Mouse (Mus musculus) right cerebral cortex, adult 18-20 months (tissue): ENCODE data around the gene Psmb11.
"Not testable (repeated sequence)": the region's sequence is repeated elsewhere in the genome, so short reads cannot be mapped to it uniquely, and the experiment has no call there.

Experiments
- DNase-seq: peaks from one replicate; pipeline ENCODE4 v3.0.0; 2022; ENCODE audit warnings: mixed read lengths

Gene Psmb11

GRCm38 (mm10) chr14:54603686-54604085 lies 17.5 kb upstream of the Psmb11 start:
- no peak for DNase-seq

- peak; percentile 79 for DNase-seq
Measured at GRCm38 (mm10) chr14:54605752-54606321, 15.4 kb upstream of the Psmb11 start, which contains the start of gene 4931414P19Rik. TSS of gene 4931414P19Rik (minus strand) at chr14:54605993.

DNA sequence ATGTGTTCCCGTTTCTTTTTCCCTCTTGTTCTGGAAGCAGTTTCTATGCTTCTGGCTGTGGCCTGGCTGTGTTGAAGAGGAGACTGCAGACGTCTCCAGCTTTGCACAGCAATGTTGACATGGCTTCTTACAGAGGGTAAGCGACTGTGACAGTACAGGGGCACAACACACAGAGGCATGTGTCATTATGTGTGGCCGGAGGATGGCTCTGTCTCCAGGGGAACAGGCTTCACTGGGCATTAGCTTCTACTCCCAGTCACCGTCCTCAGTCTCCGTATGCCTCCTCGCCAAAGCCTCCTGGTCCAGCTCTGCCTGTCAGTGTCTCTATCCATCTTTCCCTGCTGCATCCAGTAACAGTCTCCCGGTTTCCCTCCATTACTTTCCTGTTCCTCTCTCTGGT lies 14.0 kb upstream of the Psmb11 start:
- no peak for DNase-seq

GRCm38 (mm10) chr14:54609245-54609644 lies 12.0 kb upstream of the Psmb11 start:
- no peak for DNase-seq

DNA sequence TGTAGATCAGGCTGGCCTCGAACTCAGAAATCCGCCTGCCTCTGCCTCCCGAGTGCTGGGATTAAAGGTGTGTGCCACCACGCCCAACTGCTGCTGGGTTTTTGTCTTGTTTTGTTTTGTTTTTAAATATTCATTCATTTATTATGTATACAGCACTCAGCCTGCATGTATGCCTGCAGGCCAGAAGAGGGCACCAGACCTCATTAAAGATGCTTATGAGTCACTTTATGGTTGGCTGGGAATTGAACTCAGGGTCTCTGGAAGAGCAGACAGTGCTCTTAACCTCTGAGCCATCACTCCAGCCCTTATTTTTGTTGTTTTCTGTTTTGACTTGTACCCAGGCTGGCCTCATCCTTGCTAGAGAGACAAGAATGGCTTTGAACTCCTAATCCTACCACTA lies 11.3 kb upstream of the Psmb11 start:
- DNase-seq = no peak

DNA sequence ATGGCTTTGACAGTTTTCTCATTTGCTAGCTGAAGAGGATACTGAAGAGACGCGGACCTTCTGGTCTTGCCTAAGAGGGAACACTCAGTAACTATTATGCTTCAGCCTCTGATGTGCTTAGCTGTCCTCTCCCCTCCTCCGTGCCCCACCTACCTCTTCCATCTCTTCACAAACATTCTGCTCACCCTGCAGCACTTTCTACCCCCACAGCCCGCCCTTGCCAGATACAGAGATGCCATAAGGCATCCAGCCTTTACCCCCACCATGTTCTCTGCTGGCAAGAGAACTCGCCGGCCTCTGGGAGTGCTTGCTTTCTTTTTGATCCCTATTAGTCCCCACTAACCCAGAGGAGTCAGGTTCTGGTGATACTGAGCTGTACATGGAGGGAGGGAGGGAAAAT lies 10.6 kb upstream of the Psmb11 start:
- DNase-seq = peak; percentile 83

DNA sequence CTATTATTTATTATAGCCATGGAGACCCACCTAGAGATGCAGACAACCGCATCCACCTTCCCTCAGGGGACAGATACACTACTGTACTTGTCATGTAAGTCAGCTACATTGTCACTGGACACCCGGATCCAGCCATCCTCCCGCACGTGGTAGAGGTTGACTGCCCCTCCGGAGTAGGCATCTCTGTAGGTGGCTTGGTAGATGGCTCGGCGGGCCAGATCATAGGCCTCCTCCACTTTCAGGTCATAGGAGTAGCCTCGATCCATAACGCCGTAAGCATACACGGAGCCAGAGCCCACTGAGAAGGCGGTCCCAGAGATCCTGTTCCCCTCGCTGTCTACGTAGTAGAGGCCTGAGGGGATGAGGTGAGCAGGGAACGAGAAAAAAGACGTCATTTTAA lies 7.1 kb upstream of the Psmb11 start:
- not testable (repeated sequence) for DNase-seq

DNA sequence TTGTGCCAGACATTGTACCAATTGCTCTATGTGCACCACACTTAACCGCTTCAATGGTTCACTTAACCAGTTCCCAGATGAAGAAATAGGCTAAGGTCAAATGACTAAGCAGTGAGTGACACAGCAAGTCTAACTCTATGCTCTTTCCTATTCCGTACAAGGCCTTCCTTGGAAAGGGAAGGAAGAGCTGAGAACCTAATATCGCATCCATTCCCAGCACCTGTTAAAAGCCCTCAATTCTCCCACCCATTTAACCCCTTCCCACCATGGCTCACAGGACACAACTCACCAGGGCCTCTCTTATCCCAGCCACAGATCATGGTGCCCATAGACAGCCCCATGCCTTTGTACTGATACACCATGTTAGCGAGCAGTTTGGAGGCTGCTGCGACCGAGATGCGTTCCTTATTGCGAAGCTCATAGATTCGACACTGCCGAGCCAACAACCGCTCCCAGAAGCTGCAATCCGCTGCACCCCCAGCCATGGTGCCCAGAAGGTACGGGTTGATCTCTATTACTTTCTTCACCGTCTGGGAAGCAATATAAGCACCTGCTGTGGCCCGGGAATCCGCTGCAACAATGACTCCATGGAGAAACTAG lies 4.9 kb upstream of the Psmb11 start:
- DNase-seq = no peak

GRCm38 (mm10) chr14:54617152-54617896 lies 3.9 kb upstream of the Psmb11 start:
- no peak for DNase-seq

DNA sequence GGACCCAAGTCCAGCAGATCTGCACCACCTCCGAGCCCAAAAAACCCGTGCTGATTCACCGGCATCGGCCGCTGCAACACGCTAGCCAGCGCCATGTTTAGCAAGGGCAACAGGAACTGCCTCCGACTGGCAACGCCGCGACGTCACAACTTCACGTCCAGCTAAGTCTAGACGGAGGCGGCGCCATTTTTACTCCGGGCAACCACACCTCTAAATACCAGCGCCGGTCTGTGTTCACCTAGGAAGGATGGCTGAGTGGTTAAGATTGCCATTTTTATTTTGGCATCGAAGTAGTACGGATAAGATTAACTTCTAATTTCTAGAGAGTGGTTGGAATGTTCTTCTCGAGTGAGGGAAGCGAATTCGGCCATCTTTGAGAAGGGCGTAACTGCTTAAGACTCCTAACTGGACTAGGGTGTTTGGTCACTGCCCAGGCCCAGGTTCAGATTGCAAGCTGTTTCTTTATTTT lies 3.3 kb upstream of the Psmb11 start, which contains the start of gene Psmb5:
Gene Psmb5 (minus strand): TSS at position 126 of the 469 bp plus-strand sequence.
- DNase-seq = peak; percentile 88

GRCm38 (mm10) chr14:54623334-54623733 lies 2.1 kb downstream of the Psmb11 start:
- no peak for DNase-seq

DNA sequence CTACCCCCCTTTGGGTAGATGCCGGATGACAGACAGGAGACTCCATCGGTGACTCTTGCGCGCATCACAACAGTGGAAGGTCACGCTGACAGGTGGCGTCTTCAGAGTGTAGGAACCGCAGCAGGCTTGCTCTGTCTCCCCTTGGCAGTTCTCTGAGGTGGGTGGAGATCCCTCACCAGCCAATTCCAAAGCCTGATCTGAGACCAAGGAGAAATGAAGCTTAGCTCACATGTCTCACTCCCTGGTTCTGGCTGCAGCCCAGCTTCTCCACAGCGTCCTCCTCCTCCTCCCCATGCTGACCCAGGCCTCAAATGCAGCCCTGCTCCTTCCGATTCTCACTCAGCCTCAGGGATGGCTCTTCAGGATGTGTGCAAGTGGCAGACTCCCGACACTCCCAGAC lies 3.7 kb downstream of the Psmb11 start:
- DNase-seq = no peak

DNA sequence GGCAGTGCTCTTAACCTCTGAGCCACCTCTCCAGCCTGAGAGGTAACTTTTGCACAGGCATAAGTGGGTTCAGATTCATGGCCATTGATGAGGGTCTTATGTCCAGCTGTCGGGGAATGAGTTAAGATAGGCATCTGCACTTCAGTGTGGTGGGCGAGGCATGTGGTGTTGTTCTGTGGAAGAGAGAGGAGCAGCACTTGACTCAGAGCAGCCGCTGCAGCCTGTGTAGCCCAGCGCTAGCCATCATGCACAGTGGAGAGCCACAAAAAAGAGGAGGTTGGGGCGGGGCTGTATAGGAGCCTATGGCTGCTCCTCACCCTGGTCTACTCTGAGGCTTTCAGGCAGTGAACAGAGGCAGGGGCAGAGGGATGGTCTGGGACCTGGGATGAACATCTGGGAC lies 6.9 kb downstream of the Psmb11 start:
- DNase-seq = no peak

DNA sequence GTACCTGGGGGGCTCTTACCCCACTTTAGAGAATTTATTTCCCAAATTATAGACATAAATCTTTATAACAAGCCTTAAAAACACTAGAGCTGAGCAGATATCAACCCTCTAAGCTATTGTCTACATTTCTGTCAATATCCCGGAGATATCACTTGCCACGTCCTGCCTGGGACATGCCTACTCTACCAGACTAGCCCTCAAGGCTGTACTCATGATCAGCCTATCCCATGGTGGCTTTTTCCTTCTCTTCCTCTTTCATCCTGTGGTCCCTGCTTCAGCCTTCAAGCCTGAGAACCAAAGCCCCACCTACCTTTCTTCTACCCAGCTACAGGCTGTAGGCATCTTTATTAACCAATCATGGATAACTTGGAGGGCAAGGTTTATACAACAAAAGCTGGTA lies 8.6 kb downstream of the Psmb11 start:
- DNase-seq = no peak

- no peak for DNase-seq
Measured at GRCm38 (mm10) chr14:54630583-54631239, 9.5 kb downstream of the Psmb11 start.

DNA sequence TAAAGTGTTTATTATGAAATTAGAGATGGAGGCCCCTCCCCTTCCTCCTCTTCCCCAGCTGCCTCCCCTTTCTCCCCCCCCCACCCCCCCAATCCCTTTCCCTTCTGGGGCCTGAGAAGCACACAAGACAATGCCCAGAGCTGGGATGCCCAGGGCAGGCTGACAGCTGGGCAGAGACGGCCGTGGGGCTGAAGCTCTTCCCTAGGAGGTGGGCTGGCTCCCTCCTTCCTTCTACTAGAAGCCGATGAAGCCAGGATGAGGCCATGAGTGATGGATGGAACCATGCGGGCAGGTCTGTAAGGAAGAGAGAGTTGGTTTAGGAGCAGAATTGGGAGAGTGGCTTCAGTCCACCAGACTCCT lies 10.0 kb downstream of the Psmb11 start:
- DNase-seq = no peak

GRCm38 (mm10) chr14:54632252-54632651 lies 11.0 kb downstream of the Psmb11 start:
- DNase-seq = no peak

DNA sequence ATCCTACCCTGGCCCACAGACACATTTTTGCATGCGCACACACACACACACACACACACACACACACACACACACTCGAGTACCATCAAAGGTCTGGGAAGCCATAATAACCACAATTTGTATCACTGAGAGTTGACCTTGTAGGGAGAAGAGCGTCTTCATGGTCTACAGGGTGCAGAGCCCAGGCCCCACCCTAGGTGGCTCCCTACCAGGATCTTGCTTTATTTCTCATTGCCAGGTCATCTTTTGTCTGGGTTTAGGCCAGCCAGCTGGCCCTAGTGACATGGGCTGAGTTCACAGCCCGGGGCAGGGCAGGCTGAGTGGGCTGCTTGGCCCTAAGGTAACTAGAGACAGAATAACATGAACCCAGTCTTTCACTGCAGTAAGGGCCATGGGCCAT lies 12.9 kb downstream of the Psmb11 start:
- DNase-seq = no peak

DNA sequence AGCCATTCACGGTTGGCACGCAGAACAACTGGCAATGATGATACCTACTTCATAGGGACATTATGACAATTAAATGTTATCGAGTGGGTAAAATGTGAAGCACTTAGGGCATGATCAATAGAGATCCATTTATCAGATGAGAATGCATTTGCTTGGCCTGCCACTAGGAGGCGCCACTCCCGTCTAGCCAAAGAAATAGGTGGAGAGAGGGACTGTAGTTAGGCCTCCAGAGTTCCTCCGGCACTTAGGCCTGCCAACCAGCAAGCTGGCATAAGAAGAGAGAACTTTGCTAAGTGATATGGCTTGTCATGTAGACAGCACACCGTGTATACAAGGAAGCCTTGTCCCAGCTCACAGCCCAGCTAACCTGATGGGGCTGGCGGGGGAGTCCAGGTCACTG lies 15.7 kb downstream of the Psmb11 start:
- DNase-seq = no peak

DNA sequence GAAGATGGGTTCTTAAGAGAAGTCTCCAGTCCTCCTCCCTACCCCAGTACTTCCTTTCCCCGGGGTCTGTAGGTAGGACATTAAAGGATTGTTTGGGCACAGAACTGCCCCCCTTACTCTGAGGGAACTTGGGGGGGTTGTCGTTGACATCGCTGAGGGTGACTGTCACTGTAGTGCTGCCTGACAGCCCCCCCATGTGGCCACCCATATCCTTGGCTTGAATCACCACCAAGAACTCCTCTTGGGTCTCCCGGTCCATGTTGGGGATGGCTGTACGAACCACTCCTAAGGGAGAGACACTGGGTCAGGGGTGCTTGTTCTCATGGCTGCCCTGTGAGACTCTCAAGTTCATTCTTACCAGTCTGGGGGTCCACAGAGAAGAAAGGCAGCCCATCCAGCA lies 17.0 kb downstream of the Psmb11 start:
- DNase-seq = no peak

GRCm38 (mm10) chr14:54640121-54640520 lies 18.9 kb downstream of the Psmb11 start:
- no peak for DNase-seq

DNA sequence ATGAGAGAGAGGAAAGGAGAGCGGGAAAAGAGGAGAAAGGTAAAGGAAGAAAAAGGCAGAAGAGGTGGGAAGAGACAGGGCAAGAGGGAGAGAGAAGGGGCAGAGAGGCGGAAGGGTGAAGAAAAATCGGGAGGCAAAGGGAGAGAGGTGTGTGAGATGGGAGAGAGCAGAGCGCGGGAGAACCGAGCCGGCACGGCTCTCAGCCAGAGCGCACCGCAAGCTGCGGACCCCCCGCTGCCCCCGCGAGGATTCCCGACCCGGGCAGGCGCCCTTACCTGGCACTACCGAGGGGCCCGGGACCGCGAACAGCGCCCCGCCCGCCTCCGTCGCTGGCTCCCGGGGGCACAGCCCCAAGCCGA lies 19.7 kb downstream of the Psmb11 start, which contains the start of gene Gm17606:
Gene Gm17606 (plus strand): TSS at position 7 of the 359 bp plus-strand sequence.
- no peak for DNase-seq

DNA sequence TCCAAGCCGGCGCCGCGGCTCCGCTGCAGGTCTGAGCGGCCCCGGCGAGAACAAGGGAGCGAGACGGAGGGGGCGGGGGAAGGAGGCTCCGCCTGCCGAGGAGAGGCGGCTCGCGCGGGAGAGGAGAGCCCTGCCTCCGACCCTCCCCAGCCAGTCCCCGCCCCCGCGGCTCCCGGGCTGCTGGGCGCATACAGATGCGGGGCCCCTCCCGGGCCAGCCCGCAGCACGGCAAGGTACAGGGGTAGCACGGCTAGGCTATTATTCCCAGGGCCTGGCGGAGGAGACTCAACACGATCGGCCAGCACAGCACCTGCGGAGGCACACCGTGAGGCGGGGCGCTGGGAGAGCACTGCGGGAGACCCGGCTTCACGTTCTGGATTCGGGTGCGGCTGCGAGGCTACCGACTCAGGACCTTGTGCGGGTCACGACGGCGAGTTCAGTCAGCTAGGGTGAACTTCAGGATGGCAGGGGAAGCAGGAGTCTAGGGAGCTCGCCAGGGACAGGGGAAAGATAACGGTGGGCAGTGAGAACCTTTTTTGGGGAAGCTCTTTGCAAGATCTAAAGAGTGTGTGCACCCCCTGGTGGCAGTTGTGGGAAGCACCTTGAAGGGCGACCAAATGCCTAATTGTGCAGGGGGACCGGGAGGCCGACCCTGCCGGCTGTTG lies 20.2 kb downstream of the Psmb11 start, which contains the start of gene Cdh24:
Gene Cdh24 (minus strand): TSS at position 60 of the 665 bp plus-strand sequence.
- DNase-seq = peak; percentile 91
